In genomic region chr2:127138449-127138848, GRCm38 (mm10) we compare ENCODE assay signal across 17 mouse cellular contexts. TPM values are rescaled to one million over a fixed set of nuclear protein-coding genes. Genes with fewer than 3 reads are reported as not detected.
DNase-seq lines count a peak whose midpoint lies in the region; ATAC-seq and TF ChIP-seq lines count a peak whose summit lies in the region.
"Had no signal": no experiment of that assay in that cellular context is flagged by ENCODE, and none has a peak within 500 bp of the region (broad histone marks: within the 10 kb centered on the region; RNA-seq: fewer than 3 reads in every experiment).

No protein-coding gene starts in this region.

- H3K4me3 ChIP-seq in heart, adult 2 months, result no peak overlapping the region
- H3K4me3 ChIP-seq in lung, embryonic 14.5 days (ENCODE audit: low read depth, low read length), result no peak overlapping the region
- no peak overlapping the region for H3K4me3 ChIP-seq in lung, adult 2 months (replicated peaks; ENCODE audit: extremely low read depth, low read depth, low read length)
- H3K4me3 ChIP-seq in embryonic facial prominence, embryonic 15.5 days (replicated peaks), result no peak overlapping the region
- H3K4me3 ChIP-seq in stomach, postnatal 0 days (ENCODE audit: low read depth, low read length), result no peak overlapping the region
- H3K4me3 ChIP-seq: forebrain, embryonic 15.5 days; liver, embryonic 12.5 days; midbrain, embryonic 10.5 days; neural tube, embryonic 12.5 days had no signal

- intact Hi-C loops in heart, adult 2 months (cut with DNase I), result no loop called here
- intact Hi-C loops in left cerebral cortex, postnatal 4 days (cut with DNase I), result no loop called here

- no peaks in the 10 kb centered on the region for H3K9me3 ChIP-seq in lung, embryonic 14.5 days (ENCODE audit: low read depth, low read length)
- H3K9me3 ChIP-seq in embryonic facial prominence, embryonic 15.5 days (replicated peaks), result no peaks in the 10 kb centered on the region
- no peaks in the 10 kb centered on the region for H3K9me3 ChIP-seq in stomach, postnatal 0 days (ENCODE audit: control insufficient read depth, low read length)
- H3K9me3 ChIP-seq: forebrain, embryonic 15.5 days; liver, embryonic 12.5 days; midbrain, embryonic 10.5 days; neural tube, embryonic 12.5 days had no signal

- TF ChIP-seq POLR2A in heart, adult 2 months (IDR thresholded peaks at IDR 0.05; ENCODE audit: insufficient read depth, low read depth, low read length), result no peak
- TF ChIP-seq POLR2A in lung, adult 2 months (IDR thresholded peaks at IDR 0.05; ENCODE audit: borderline replicate concordance, extremely low read depth, low read depth, low read length), result no peak

- peak overlapping the region; percentile 79 for H3K27ac ChIP-seq in heart, adult 2 months
- peak overlapping the region; percentile 73; the same call in 1 of the 2 replicates for H3K27ac ChIP-seq in lung, embryonic 14.5 days (ENCODE audit: low read depth)
- peak overlapping the region; percentile 80; the same call in 1 of the 2 replicates for H3K27ac ChIP-seq in embryonic facial prominence, embryonic 15.5 days (replicated peaks)
- peak overlapping the region; percentile 69 for H3K27ac ChIP-seq in stomach, postnatal 0 days (replicated peaks)
- H3K27ac ChIP-seq: forebrain, embryonic 15.5 days; liver, embryonic 12.5 days; midbrain, embryonic 10.5 days; neural tube, embryonic 12.5 days had no signal

- no peak for TF ChIP-seq CTCF in heart, adult 2 months (IDR thresholded peaks at IDR 0.05)
- TF ChIP-seq CTCF in lung, embryonic 14.5 days (IDR thresholded peaks at IDR 0.05; ENCODE audit: low read depth), result no peak
- TF ChIP-seq CTCF in lung, adult 2 months (IDR thresholded peaks at IDR 0.05; ENCODE audit: insufficient read depth, low read length), result no peak
- TF ChIP-seq CTCF in stomach, postnatal 0 days (IDR thresholded peaks at IDR 0.05; ENCODE audit: low read depth), result no peak

- ATAC-seq in lung, embryonic 14.5 days (ENCODE audit: insufficient read depth), result no peak
- no peak for ATAC-seq in embryonic facial prominence, embryonic 15.5 days (ENCODE audit: insufficient number of reproducible peaks, low FRiP score, low TSS enrichment, low read depth)
- ATAC-seq in stomach, postnatal 0 days (ENCODE audit: low FRiP score, low TSS enrichment), result no peak
- ATAC-seq: forebrain, embryonic 15.5 days; inflammation-experienced regulatory T-cells, adult 6 months; liver, embryonic 12.5 days had no signal

- H3K4me2 ChIP-seq in lung, embryonic 14.5 days, result no peak overlapping the region
- H3K4me2 ChIP-seq in embryonic facial prominence, embryonic 15.5 days (replicated peaks), result no peak overlapping the region
- no peak overlapping the region for H3K4me2 ChIP-seq in stomach, postnatal 0 days (replicated peaks; ENCODE audit: low read depth)
- H3K4me2 ChIP-seq: forebrain, embryonic 15.5 days; liver, embryonic 12.5 days; neural tube, embryonic 12.5 days had no signal

- WGBS in heart, adult 2 months, result 67% methylated on average over 4 of the region's 4 CpGs
- 82% methylated on average over 4 of the region's 4 CpGs for WGBS in lung, embryonic 14.5 days
- 68% methylated on average over 4 of the region's 4 CpGs for WGBS in lung, adult 2 months
- WGBS in embryonic facial prominence, embryonic 15.5 days, result 48% methylated on average over 4 of the region's 4 CpGs
- 49% methylated on average over 4 of the region's 4 CpGs for WGBS in stomach, postnatal 0 days

- no peak for DNase-seq in heart, adult 2 months
- DNase-seq in heart, adult 11 months, result no peak
- DNase-seq in lung, embryonic 14.5 days, result no peak
- no peak for DNase-seq in lung, adult 2 months
- no peak for DNase-seq in stomach, postnatal 0 days (ENCODE audit: low spot score)
- no peak for DNase-seq in left cerebral cortex, postnatal 4 days
- DNase-seq: adrenal gland, postnatal 14 days; B cell, adult 2 months; cerebellum, adult 18-20 months; spleen, adult 18-20 months; thymus, postnatal 25 days had no signal

- no peaks in the 10 kb centered on the region for H3K27me3 ChIP-seq in heart, adult 2 months (ENCODE audit: control insufficient read depth, insufficient read depth, low read length)
- H3K27me3 ChIP-seq in lung, embryonic 14.5 days (ENCODE audit: insufficient read depth, low read length), result no peaks in the 10 kb centered on the region
- H3K27me3 ChIP-seq in embryonic facial prominence, embryonic 15.5 days, result no peaks in the 10 kb centered on the region
- no peaks in the 10 kb centered on the region for H3K27me3 ChIP-seq in stomach, postnatal 0 days (ENCODE audit: control insufficient read depth, insufficient read depth, low read length)
- H3K27me3 ChIP-seq: forebrain, embryonic 15.5 days; liver, embryonic 12.5 days; neural tube, embryonic 12.5 days had no signal

- H3K36me3 ChIP-seq in heart, adult 2 months (ENCODE audit: control insufficient read depth, insufficient read depth, low read length), result peaks cover 8% of the 10 kb centered on the region
- peaks cover 21% of the 10 kb centered on the region for H3K36me3 ChIP-seq in lung, embryonic 14.5 days (ENCODE audit: insufficient read depth)
- peaks cover 25% of the 10 kb centered on the region for H3K36me3 ChIP-seq in embryonic facial prominence, embryonic 15.5 days
- H3K36me3 ChIP-seq in stomach, postnatal 0 days (ENCODE audit: control insufficient read depth, insufficient read depth, low read length), result peaks cover 8% of the 10 kb centered on the region; the same call in 1 of the 2 replicates
- H3K36me3 ChIP-seq: forebrain, embryonic 15.5 days had no signal

- H3K79me2 ChIP-seq in heart, adult 2 months (replicated peaks; ENCODE audit: control insufficient read depth, insufficient read depth, low read length), result no peaks in the 10 kb centered on the region

- no peak for TF ChIP-seq EP300 in heart, adult 2 months (IDR thresholded peaks at IDR 0.05; ENCODE audit: insufficient read depth, low read depth, low read length)
- TF ChIP-seq EP300 in stomach, postnatal 0 days (optimal IDR thresholded peaks at IDR 0.05), result no peak

- H3K4me1 ChIP-seq in heart, adult 2 months (ENCODE audit: control insufficient read depth, insufficient read depth, low read length), result peaks cover 14% of the 10 kb centered on the region
- peaks cover 7% of the 10 kb centered on the region; the same call in 1 of the 2 replicates for H3K4me1 ChIP-seq in lung, embryonic 14.5 days (ENCODE audit: insufficient read depth)
- peaks cover 14% of the 10 kb centered on the region for H3K4me1 ChIP-seq in lung, adult 2 months (ENCODE audit: control insufficient read depth, insufficient read depth, low read length)
- peaks cover 35% of the 10 kb centered on the region for H3K4me1 ChIP-seq in embryonic facial prominence, embryonic 15.5 days
- H3K4me1 ChIP-seq in stomach, postnatal 0 days (replicated peaks; ENCODE audit: control insufficient read depth, insufficient read depth), result peaks cover 5% of the 10 kb centered on the region; the same call in 1 of the 2 replicates

- no peak overlapping the region for H3K9ac ChIP-seq in heart, adult 2 months (ENCODE audit: low read depth, low read length)
- no peak overlapping the region for H3K9ac ChIP-seq in lung, embryonic 14.5 days
- H3K9ac ChIP-seq in embryonic facial prominence, embryonic 15.5 days, result no peak overlapping the region
- no peak overlapping the region for H3K9ac ChIP-seq in stomach, postnatal 0 days (ENCODE audit: low read length)
- H3K9ac ChIP-seq: forebrain, embryonic 15.5 days; liver, embryonic 12.5 days; neural tube, embryonic 12.5 days had no signal

RNA-seq across cellular contexts. Expression of gene Ncaph, which starts 4.7 kb away (rescaled TPM):
- total RNA-seq in heart, adult 2 months (2021), result 1 to 10 TPM in 1 of 2 experiments, under 1 TPM in 1; 0.64 to 1.4 TPM
- 0.41 and 0.44 TPM in 2 replicates for polyA plus RNA-seq in heart, adult 2 months (2012; rRNA removed)
- polyA plus RNA-seq in lung, embryonic 14.5 days (2014; fragmentation: Nextera tagmentation; extraction: Ambion mirVana), result 119 and 123 TPM in 2 replicates
- polyA plus RNA-seq in lung, adult 2 months (2012; rRNA removed), result 1.6 and 2.9 TPM in 2 replicates
- 60.2 and 62.2 TPM in 2 replicates for polyA plus RNA-seq in embryonic facial prominence, embryonic 15.5 days (2015; fragmentation: Nextera tagmentation; extraction: Ambion mirVana)
- polyA plus RNA-seq in stomach, postnatal 0 days (2015; fragmentation: Nextera tagmentation; extraction: Ambion mirVana), result 14.5 and 18.3 TPM in 2 replicates
- total RNA-seq in left cerebral cortex, postnatal 4 days (2021), result 1 to 10 TPM; 8.7 to 9.8 TPM

RNA-seq across cellular contexts. Expression of gene Itpripl1, which starts 4.8 kb away (rescaled TPM):
- total RNA-seq in heart, adult 2 months (2021), result 10 to 100 TPM; 14.4 to 17.6 TPM
- 7.9 and 11.5 TPM in 2 replicates for polyA plus RNA-seq in heart, adult 2 months (2012; rRNA removed)
- 25.6 and 26.5 TPM in 2 replicates for polyA plus RNA-seq in lung, embryonic 14.5 days (2014; fragmentation: Nextera tagmentation; extraction: Ambion mirVana)
- 12.8 and 14.6 TPM in 2 replicates for polyA plus RNA-seq in lung, adult 2 months (2012; rRNA removed)
- polyA plus RNA-seq in embryonic facial prominence, embryonic 15.5 days (2015; fragmentation: Nextera tagmentation; extraction: Ambion mirVana), result 27.2 and 27.4 TPM in 2 replicates
- 16.9 and 18.3 TPM in 2 replicates for polyA plus RNA-seq in stomach, postnatal 0 days (2015; fragmentation: Nextera tagmentation; extraction: Ambion mirVana)
- total RNA-seq in left cerebral cortex, postnatal 4 days (2021), result 10 to 100 TPM; 16.4 to 18.2 TPM
